Mouse (Mus musculus) embryonic fibroblast, embryonic 13.5 days (primary cell): ENCODE data around the gene Taar3.

Experiments used
- CTCF ChIP-seq: IDR thresholded peaks from 2 replicates; pipeline ENCODE4 v1.5.1; 2011; ENCODE audit warnings: mild to moderate bottlenecking, control low read depth, low read length, moderate library complexity, borderline replicate concordance; ENCODE audit not compliant: insufficient read depth
- POLR2A ChIP-seq: IDR thresholded peaks from 2 replicates; pipeline ENCODE4 v1.6.1; 2011; ENCODE audit warnings: low read depth, mild to moderate bottlenecking, control low read depth, low read length, moderate library complexity

- TF ChIP-seq CTCF (no peak), POLR2A (no peak)
These were observed 1.3 kb upstream of the Taar3 start for GRCm38 (mm10) chr10:23948026-23948425.
